Mouse (Mus musculus): ENCODE measurements around the gene Atxn1.

The Atxn1 gene

DNA sequence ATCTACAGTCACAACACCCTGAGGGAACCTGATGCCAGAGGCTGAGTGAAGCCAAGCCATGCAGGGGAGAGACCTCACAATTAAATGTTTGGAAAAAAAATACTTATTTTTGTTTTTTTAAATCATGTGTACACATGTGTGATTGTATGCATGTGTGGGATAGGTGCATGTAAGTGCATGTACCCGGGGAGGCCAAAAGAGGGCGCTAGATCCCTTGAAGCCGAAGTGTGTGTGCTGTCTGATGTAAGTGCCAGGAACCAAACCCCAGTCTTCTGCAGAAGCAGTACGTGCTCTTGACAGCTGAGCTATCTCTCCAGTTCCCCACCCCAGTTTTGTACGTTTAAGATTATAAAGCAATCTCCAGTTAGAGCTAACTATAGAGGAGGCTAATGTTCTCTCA, 186.1 kb downstream of the Atxn1 start:
- DNase-seq (ENCODE audit: low spot score in 2 of 2), result no peak

GRCm38 (mm10) chr13:45778171-45778570, 186.6 kb downstream of the Atxn1 start:
- no peak for DNase-seq (ENCODE audit: low spot score in 2 of 2)

- no peak for DNase-seq (ENCODE audit: low spot score in 2 of 2)
Measured at GRCm38 (mm10) chr13:45775516-45775915, 189.3 kb downstream of the Atxn1 start.

GRCm38 (mm10) chr13:45773381-45774168, 191.2 kb downstream of the Atxn1 start:
- no peak for DNase-seq (ENCODE audit: low spot score in 2 of 2)

- DNase-seq (ENCODE audit: low spot score in 2 of 2), result no peak
Measured at GRCm38 (mm10) chr13:45769757-45770156, 195.1 kb downstream of the Atxn1 start.

- no peak for DNase-seq (ENCODE audit: low spot score in 2 of 2)
Measured at GRCm38 (mm10) chr13:45768250-45768649, 196.6 kb downstream of the Atxn1 start.

DNA sequence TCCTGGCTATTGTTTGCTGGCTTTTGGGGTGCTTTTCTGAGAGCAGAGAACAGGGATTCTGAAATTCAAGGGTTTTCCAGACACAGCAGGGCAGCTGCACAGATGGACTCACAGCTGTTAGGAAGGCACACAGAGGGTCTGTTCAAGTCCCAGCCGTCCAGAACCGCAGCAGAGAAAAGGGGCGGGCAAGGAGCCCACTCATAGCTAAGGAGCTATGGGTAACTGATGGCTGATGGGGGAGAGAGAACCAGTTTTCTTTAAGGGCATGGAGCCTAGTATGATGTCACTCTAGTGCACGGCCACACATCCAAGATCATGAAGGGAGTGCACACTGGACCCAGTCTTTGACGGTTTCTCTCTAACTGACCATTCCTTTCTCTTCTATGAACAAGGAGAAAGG, 200.5 kb downstream of the Atxn1 start:
- no peak for DNase-seq (ENCODE audit: low spot score in 2 of 2)

GRCm38 (mm10) chr13:45762278-45762677, 202.5 kb downstream of the Atxn1 start:
- no peak for DNase-seq (ENCODE audit: low spot score in 2 of 2)

- DNase-seq (ENCODE audit: low spot score in 2 of 2), result no peak
Measured at GRCm38 (mm10) chr13:45754483-45754882, 210.3 kb downstream of the Atxn1 start.

DNA sequence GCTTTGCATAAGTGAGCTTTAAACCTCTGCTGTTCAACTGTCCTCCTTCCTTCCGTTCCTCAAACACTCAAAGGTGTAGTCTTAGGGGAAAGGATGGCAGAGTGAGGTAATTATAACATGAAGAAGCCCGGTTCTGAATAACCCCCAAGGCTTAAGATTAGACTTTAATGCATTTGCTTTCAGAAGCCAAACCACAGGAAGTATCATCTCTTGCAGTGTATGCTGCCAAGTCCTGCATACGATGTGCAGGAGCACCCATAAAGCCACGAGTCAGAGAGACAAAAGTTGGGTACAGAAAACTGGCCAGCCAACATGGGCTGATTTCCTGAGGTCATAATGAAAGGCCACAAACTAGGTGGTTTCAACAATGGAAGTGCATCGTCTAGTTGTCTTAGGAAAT, 212.3 kb downstream of the Atxn1 start:
- DNase-seq (ENCODE audit: low spot score in 2 of 2), result no peak

DNA sequence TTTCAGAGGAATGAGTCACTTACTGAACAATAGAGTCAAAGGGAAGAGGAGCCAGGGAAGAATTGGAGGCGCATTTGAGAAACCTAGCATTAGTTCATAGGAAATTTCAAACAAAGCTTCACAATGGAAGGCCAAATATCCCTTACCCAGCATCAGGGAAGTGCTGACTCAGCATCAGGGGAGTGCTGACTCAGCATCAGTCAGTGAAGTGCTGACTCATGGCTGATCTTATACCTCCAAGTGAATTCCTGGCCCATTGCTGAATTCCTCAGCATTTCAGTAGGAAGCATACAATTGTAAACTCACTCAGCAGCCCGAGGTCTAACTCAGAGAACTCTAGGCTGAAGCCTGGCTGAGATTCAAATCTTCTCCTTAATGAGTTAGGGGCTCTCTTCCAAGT, 213.6 kb downstream of the Atxn1 start:
- no peak for DNase-seq (ENCODE audit: low spot score in 2 of 2)

GRCm38 (mm10) chr13:45750627-45751026, 214.2 kb downstream of the Atxn1 start:
- no peak for DNase-seq (ENCODE audit: low spot score in 2 of 2)

- no peak for DNase-seq (ENCODE audit: low spot score in 2 of 2)
Measured at GRCm38 (mm10) chr13:45749937-45750336, 214.9 kb downstream of the Atxn1 start.

DNA sequence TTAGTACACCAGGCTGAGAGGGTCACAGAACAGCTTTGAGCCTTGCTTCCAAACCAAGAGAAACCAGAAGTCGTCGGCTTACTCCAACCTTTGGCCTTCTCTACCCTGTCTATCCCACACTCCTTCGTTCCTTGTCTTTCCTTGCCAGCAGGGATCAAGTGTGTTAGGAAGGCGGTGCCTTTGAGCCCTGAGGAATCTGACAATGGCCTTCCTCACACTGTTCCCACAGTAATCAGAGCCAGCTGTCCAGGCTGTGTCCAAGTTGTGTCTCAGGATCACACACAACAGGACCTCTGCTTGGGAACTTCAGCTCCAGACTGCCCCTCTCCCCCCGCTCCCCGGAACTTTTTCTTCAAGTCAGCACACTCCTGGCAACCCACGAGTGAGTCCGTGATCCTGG, 215.6 kb downstream of the Atxn1 start:
- no peak for DNase-seq (ENCODE audit: low spot score in 2 of 2)

GRCm38 (mm10) chr13:45748691-45749090, 216.1 kb downstream of the Atxn1 start:
- no peak for DNase-seq (ENCODE audit: low spot score in 2 of 2)

GRCm38 (mm10) chr13:45745851-45746773, 218.7 kb downstream of the Atxn1 start:
- DNase-seq (ENCODE audit: low spot score in 2 of 2), result no peak

GRCm38 (mm10) chr13:45744803-45745432, 219.9 kb downstream of the Atxn1 start:
- DNase-seq (ENCODE audit: low spot score in 2 of 2), result no peak

- DNase-seq (ENCODE audit: low spot score in 2 of 2), result no peak
Measured at GRCm38 (mm10) chr13:45743848-45744247, 221.0 kb downstream of the Atxn1 start.

- DNase-seq (ENCODE audit: low spot score in 2 of 2), result no peak
Measured at GRCm38 (mm10) chr13:45740369-45740768, 224.4 kb downstream of the Atxn1 start.

DNA sequence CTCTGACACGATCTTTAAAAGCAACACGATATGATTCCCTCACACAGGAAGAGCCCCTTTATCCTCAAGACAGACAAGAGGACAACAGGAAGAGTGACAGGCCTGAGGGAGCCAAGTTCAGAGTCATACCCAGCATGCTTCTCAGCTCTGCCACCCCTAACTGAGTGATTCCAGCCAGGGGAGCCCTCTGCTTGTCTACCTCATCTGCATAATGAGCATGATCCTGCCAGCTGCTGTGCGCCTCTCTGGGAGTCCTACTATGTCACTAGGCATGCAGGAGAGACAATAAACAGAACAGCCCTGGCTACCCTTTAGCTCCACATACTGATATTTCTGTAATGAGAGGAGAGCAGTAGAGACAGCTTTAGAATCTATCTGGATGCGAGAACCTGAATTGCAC, 228.6 kb downstream of the Atxn1 start:
- no peak for DNase-seq (ENCODE audit: low spot score in 2 of 2)

- no peak for DNase-seq (ENCODE audit: low spot score in 2 of 2)
Measured at GRCm38 (mm10) chr13:45735802-45736201, 229.0 kb downstream of the Atxn1 start.

GRCm38 (mm10) chr13:45734531-45734930, 230.3 kb downstream of the Atxn1 start:
- no peak for DNase-seq (ENCODE audit: low spot score in 2 of 2)

Measured in frontal cortex, postnatal 10 days (tissue).